Mouse (Mus musculus) bone marrow macrophage, adult 2 months (primary cell): ENCODE measurements around the gene Apol7e.
"Not testable (repeated sequence)": the region's sequence is repeated elsewhere in the genome, so short reads cannot be mapped to it uniquely, and the experiment has no call there.

Source experiments
- CTCF ChIP-seq: IDR thresholded peaks from 2 replicates; pipeline ENCODE4 v1.5.1; 2012; ENCODE audit warnings: low read depth, mild to moderate bottlenecking, low read length, moderate library complexity
- POLR2A ChIP-seq: IDR thresholded peaks from 2 replicates; pipeline ENCODE4 v1.6.1; 2012; ENCODE audit warnings: mild to moderate bottlenecking, low read depth, low read length, borderline replicate concordance

GRCm38 (mm10) chr15:77733380-77733779, 34.7 kb downstream of the Apol7e start:
- TF ChIP-seq CTCF, POLR2A: not testable (repeated sequence)
